Mouse (Mus musculus) kidney, embryonic 14.5 days (tissue): ENCODE results near the gene Slc16a5. TPM values are rescaled to one million over a fixed set of nuclear protein-coding genes. Genes with fewer than 3 reads are reported as not detected.

Experiments used
- ATAC-seq: fragments of 200-750 bp; cut with Nextera tagmentation; 2 replicates; pipeline ENCODE4 v1.8.0; 2017; ENCODE audit warnings: moderate number of reproducible peaks, mild to moderate bottlenecking, moderate TSS enrichment, moderate library complexity; ENCODE audit not compliant: low FRiP score, low TSS enrichment
- H3K27ac ChIP-seq: fragments of 300-500 bp; sonication (generic); 2 replicates; pipeline ENCODE4 v1.5.1; 2014; ENCODE audit warnings: low read depth, mild to moderate bottlenecking, low read length, moderate library complexity, mixed read lengths
- H3K27me3 ChIP-seq: fragments of 300-500 bp; sonication (generic); 2 replicates; pipeline ENCODE4 v1.6.1; 2014; ENCODE audit warnings: mild to moderate bottlenecking, low read length; ENCODE audit not compliant: control insufficient read depth, insufficient read depth
- H3K36me3 ChIP-seq: fragments of 300-500 bp; sonication (generic); 2 replicates; pipeline ENCODE4 v1.6.1; 2014; ENCODE audit warnings: low read length, mixed read lengths; ENCODE audit not compliant: control insufficient read depth, insufficient read depth
- H3K4me1 ChIP-seq: fragments of 300-500 bp; sonication (generic); 2 replicates; pipeline ENCODE4 v1.6.1; 2014; ENCODE audit warnings: low read length, mixed read lengths; ENCODE audit not compliant: control insufficient read depth, insufficient read depth
- H3K4me2 ChIP-seq: fragments of 300-500 bp; sonication (generic); replicated peaks from 2 replicates; pipeline ENCODE4 v1.6.1; 2014; ENCODE audit warnings: low read depth, mild to moderate bottlenecking, low read length
- H3K4me3 ChIP-seq: fragments of 300-500 bp; sonication (generic); 2 replicates; pipeline ENCODE4 v1.5.1; 2014; ENCODE audit warnings: mild to moderate bottlenecking, low read length
- H3K9ac ChIP-seq: fragments of 300-500 bp; sonication (generic); 2 replicates; pipeline ENCODE4 v1.6.1; 2014; ENCODE audit warnings: low read depth, mild to moderate bottlenecking, low read length, moderate library complexity
- H3K9me3 ChIP-seq: fragments of 300-500 bp; sonication (generic); 2 replicates; pipeline ENCODE4 v1.6.1; 2016; ENCODE audit warnings: low read length; ENCODE audit not compliant: control insufficient read depth
- WGBS: fragments of 180-500 bp; shearing (Covaris S2); extraction: QIAGEN DNeasy Blood & Tissue Kit; methylation state at CpG from one replicate; pipeline ENCODE4 v1.1.7; 2014; 5-methylcytosine and 5-hydroxymethylcytosine counted together
- polyA plus RNA-seq: library from polyadenylated mRNA; unstranded; fragments of >200 nt; fragmentation: Nextera tagmentation; extraction: Ambion mirVana; gene quantifications from 2 replicates; pipeline ENCODE4 v1.2.1, GENCODE M21; 2014

Gene Slc16a5
- polyA plus RNA-seq, 1 experiment from 2014 or later = 10.7 TPM

DNA sequence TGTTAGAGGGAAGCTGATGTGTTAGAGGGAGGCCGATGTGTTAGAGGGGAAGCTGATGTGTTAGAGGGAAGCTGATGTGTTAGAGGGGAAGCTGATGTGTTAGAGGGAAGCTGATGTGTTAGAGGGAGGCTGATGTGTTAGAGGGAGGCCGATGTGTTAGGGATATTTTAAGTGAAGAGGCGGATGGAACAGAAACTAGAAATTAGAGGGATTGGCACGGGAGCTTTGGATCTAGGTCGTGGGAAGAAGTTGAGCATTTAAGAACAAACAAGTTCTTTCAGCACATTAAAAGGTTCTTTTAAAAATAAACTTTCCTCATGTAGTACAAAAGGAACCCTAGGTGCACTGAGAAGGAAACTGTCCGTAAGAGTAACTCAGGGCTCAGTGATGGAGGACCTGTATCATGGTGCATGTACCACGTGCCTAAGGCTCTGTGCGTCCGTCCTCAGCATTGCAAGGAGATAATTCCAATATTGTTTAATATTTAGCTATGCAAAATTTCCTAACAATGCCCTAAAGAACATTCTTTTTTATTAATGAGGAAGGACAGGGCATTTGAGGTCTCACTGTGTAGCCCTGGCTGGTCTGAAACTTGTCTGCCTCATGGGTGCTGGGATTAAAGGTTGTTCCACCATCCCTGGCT is 16.1 kb downstream of the Slc16a5 start:
- Histone ChIP-seq H3K36me3 (peaks cover 8% of the 10 kb centered on the region; the same call in 1 of the 2 replicates), H3K27me3 (no peaks in the 10 kb centered on the region), H3K4me2 (no peak overlapping the region), H3K4me1 (peaks cover 22% of the 10 kb centered on the region), H3K9me3 (no peaks in the 10 kb centered on the region), H3K4me3 (no peak overlapping the region), H3K27ac (no peak overlapping the region), H3K9ac (no peak overlapping the region)
- 87% methylated on average over 9 of the region's 9 CpGs for WGBS
- ATAC-seq = no peak

DNA sequence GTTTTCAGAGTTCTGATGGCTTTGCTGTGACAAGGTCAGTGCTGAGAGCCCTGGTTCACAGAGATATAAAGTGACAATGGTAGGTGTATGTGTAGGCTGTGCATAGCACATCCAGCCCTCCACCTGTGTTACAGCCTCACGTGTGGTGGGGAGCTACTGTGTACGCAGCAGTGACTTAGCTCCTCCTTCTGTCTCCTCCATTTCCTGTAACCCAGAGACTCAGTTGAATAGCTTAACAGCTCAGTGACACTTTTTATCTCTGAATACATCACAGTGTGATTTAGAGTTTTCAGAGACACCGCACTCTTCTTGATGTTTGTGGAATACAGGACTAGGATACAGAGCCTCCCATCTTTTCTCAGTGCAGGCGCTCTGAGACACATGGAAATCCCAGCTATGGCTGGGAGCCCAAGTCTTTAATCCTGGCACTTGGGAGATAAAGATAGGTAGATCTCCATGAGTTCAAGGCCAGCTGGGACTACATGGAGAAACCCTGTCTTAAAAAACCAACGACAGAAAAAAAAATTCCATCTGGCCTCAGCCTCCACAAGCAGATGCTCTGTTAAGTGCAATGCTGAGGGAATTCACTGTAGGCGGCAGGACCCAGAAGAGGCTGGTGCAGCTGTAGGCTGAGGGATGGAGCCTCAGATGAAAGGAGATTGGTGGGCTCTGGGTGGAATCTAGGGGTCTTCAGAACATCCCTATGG is 19.4 kb downstream of the Slc16a5 start:
- H3K36me3 ChIP-seq = peaks cover 8% of the 10 kb centered on the region; the same call in 1 of the 2 replicates
- no peaks in the 10 kb centered on the region for H3K9me3 ChIP-seq
- ATAC-seq = no peak
- 75% methylated on average over 6 of the region's 6 CpGs for WGBS
- peaks cover 3% of the 10 kb centered on the region; the same call in 1 of the 2 replicates for H3K4me1 ChIP-seq
- H3K4me3 ChIP-seq = no peak overlapping the region
- no peak overlapping the region for H3K9ac ChIP-seq
- no peak overlapping the region for H3K4me2 ChIP-seq
- H3K27ac ChIP-seq = no peak overlapping the region
- H3K27me3 ChIP-seq = no peaks in the 10 kb centered on the region

GRCm38 (mm10) chr11:115483278-115483677 is 21.0 kb downstream of the Slc16a5 start:
- Histone ChIP-seq H3K27ac (no peak overlapping the region), H3K4me3 (no peak overlapping the region), H3K27me3 (no peaks in the 10 kb centered on the region), H3K9me3 (no peaks in the 10 kb centered on the region), H3K36me3 (peaks cover 8% of the 10 kb centered on the region; the same call in 1 of the 2 replicates), H3K4me1 (no peaks in the 10 kb centered on the region), H3K9ac (no peak overlapping the region), H3K4me2 (no peak overlapping the region)
- WGBS = 72% methylated on average over 11 of the region's 11 CpGs
- ATAC-seq = no peak

DNA sequence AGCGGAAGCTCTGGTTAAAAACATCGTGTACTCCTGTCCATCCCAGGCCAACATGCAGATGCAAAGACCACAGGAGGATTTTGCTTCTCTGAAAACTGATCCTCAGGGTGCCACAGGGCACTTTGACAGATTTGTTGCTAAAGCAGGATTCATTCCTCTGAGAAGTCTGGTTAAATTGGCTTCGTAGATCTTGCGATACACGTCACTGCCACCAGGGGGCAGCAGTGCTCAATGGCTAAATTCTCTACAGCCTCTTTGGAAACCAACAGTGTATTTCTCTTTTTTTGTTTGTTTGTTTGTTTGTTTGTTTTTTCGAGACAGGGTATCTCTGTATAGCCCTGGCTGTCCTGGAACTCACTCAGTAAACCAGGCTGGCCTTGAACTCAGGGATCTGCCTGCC is 21.5 kb downstream of the Slc16a5 start:
- H3K9me3 ChIP-seq = no peaks in the 10 kb centered on the region
- no peaks in the 10 kb centered on the region for H3K4me1 ChIP-seq
- no peak for ATAC-seq
- H3K27me3 ChIP-seq = no peaks in the 10 kb centered on the region
- WGBS = 17% methylated on average over 6 of the region's 6 CpGs
- H3K9ac ChIP-seq = no peak overlapping the region
- no peak overlapping the region for H3K27ac ChIP-seq
- H3K4me2 ChIP-seq = no peak overlapping the region
- H3K4me3 ChIP-seq = no peak overlapping the region
- peaks cover 8% of the 10 kb centered on the region; the same call in 1 of the 2 replicates for H3K36me3 ChIP-seq

DNA sequence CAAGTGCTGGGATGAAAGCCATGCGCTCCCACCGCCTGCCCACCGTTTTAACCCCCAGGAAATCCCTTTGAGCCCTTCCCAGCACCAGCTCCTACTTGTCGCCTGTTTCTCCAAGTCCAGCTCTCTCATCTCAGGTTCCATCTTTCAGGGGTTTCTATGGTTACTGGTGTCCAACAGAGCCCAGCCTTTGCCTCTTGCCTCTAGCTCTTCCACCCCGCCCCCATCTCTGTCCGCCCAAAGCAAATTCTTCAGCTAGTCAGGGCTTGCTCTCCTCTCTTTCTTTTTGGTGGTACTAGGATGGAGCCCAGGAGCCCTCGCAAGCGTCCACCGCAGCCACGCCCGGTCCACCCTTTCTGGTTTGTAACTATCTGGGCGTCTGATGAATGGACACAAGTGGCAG is 22.9 kb downstream of the Slc16a5 start:
- peak; percentile 74 for ATAC-seq
- 56% methylated on average over 12 of the region's 12 CpGs for WGBS

GRCm38 (mm10) chr11:115488551-115489104 is 26.4 kb downstream of the Slc16a5 start:
- Histone ChIP-seq H3K9me3 (no peaks in the 10 kb centered on the region), H3K36me3 (peaks cover 2% of the 10 kb centered on the region; the same call in 1 of the 2 replicates), H3K4me3 (no peak overlapping the region), H3K4me2 (no peak overlapping the region), H3K9ac (no peak overlapping the region), H3K4me1 (peaks cover 9% of the 10 kb centered on the region; the same call in 1 of the 2 replicates), H3K27ac (no peak overlapping the region), H3K27me3 (no peaks in the 10 kb centered on the region)
- WGBS = 86% methylated on average over 19 of the region's 19 CpGs
- ATAC-seq = no peak

More for the DNA sequence above, 22.9 kb downstream of the Slc16a5 start:
- no peak overlapping the region for H3K4me3 ChIP-seq
- H3K4me2 ChIP-seq = no peak overlapping the region
- peaks cover 2% of the 10 kb centered on the region; the same call in 1 of the 2 replicates for H3K36me3 ChIP-seq
- no peaks in the 10 kb centered on the region for H3K27me3 ChIP-seq
- no peaks in the 10 kb centered on the region for H3K4me1 ChIP-seq
- no peak overlapping the region for H3K27ac ChIP-seq
- no peak overlapping the region for H3K9ac ChIP-seq
- no peaks in the 10 kb centered on the region for H3K9me3 ChIP-seq

- no peaks in the 10 kb centered on the region for H3K27me3 ChIP-seq
- peak overlapping the region; percentile 87 for H3K4me2 ChIP-seq
- H3K4me1 ChIP-seq = peaks cover 9% of the 10 kb centered on the region; the same call in 1 of the 2 replicates
- H3K9me3 ChIP-seq = no peaks in the 10 kb centered on the region
- peak; percentile 46 for ATAC-seq
- 21% methylated on average over 25 of the region's 25 CpGs for WGBS
- H3K4me3 ChIP-seq = peak overlapping the region; percentile 69
- H3K27ac ChIP-seq = no peak overlapping the region
- H3K36me3 ChIP-seq = peaks cover 2% of the 10 kb centered on the region; the same call in 1 of the 2 replicates
- peak overlapping the region; percentile 70 for H3K9ac ChIP-seq
Observed at GRCm38 (mm10) chr11:115490441-115491355, 28.4 kb downstream of the Slc16a5 start.

- Histone ChIP-seq H3K27me3 (no peaks in the 10 kb centered on the region), H3K9me3 (no peaks in the 10 kb centered on the region), H3K27ac (peak within 1 kb of the TSS; percentile 71), H3K4me3 (peak within 1 kb of the TSS; percentile 69), H3K36me3 (peaks cover 2% of the 10 kb centered on the region; the same call in 1 of the 2 replicates), H3K4me2 (peak within 1 kb of the TSS; percentile 87), H3K4me1 (peaks cover 9% of the 10 kb centered on the region; the same call in 1 of the 2 replicates), H3K9ac (peak within 1 kb of the TSS; percentile 70)
- WGBS = 0% methylated on average over 43 of the region's 43 CpGs
- peak; percentile 88 for ATAC-seq
Observed at GRCm38 (mm10) chr11:115491356-115492083, 29.2 kb downstream of the Slc16a5 start, which contains the start of gene Nt5c. Nt5c (minus strand) TSS chr11:115491862.
